Mouse (Mus musculus) splenic B cell, adult 2 months (primary cell): Measurements from ENCODE around the gene Tet2.
"Not testable (repeated sequence)": the region's sequence is repeated elsewhere in the genome, so short reads cannot be mapped to it uniquely, and the experiment has no call there.

Experiments used
- DNase-seq: peaks from one replicate; pipeline ENCODE4 v3.0.0-alpha.2; 2011; ENCODE audit warnings: low read depth, low spot score
- H3K27me3 ChIP-seq: 2 replicates; pipeline ENCODE4 v1.6.1; 2012; ENCODE audit warnings: mild to moderate bottlenecking, low read length, moderate library complexity, mixed read lengths; ENCODE audit not compliant: control insufficient read depth, poor library complexity, insufficient read depth, severe bottlenecking
- H3K36me3 ChIP-seq: 2 replicates; pipeline ENCODE4 v1.6.1; 2012; ENCODE audit warnings: mild to moderate bottlenecking, low read length, moderate library complexity, mixed read lengths; ENCODE audit not compliant: control insufficient read depth, poor library complexity, insufficient read depth, severe bottlenecking

Tet2 gene

GRCm38 (mm10) chr3:133544551-133545303 is at the start of gene Tet2:
Tet2 (minus strand) TSS chr3:133545139.
- DNase-seq, result peak; percentile 69
- no peaks in the 10 kb centered on the region for H3K27me3 ChIP-seq
- H3K36me3 ChIP-seq, result no peaks in the 10 kb centered on the region

- H3K36me3 ChIP-seq, H3K27me3 ChIP-seq, DNase-seq: not testable (repeated sequence)
Observed at GRCm38 (mm10) chr3:133592995-133593394, 48.1 kb upstream of the Tet2 start.

- H3K36me3 ChIP-seq, result no peaks in the 10 kb centered on the region
- DNase-seq, result no peak
- H3K27me3 ChIP-seq, result no peaks in the 10 kb centered on the region
Observed at GRCm38 (mm10) chr3:133590506-133591152, 45.7 kb upstream of the Tet2 start.

- Histone ChIP-seq H3K27me3 (no peaks in the 10 kb centered on the region), H3K36me3 (no peaks in the 10 kb centered on the region)
- DNase-seq, result no peak
Observed at GRCm38 (mm10) chr3:133585010-133585409, 40.1 kb upstream of the Tet2 start.

GRCm38 (mm10) chr3:133583411-133584025 is 38.6 kb upstream of the Tet2 start:
- H3K27me3 ChIP-seq, result no peaks in the 10 kb centered on the region
- peak; percentile 54 for DNase-seq
- no peaks in the 10 kb centered on the region for H3K36me3 ChIP-seq

GRCm38 (mm10) chr3:133582969-133583368 is 38.0 kb upstream of the Tet2 start:
- H3K36me3 ChIP-seq, result no peaks in the 10 kb centered on the region
- DNase-seq, result peak; percentile 94
- H3K27me3 ChIP-seq, result no peaks in the 10 kb centered on the region

- peak; percentile 15 for DNase-seq
- H3K27me3 ChIP-seq, result no peaks in the 10 kb centered on the region
- H3K36me3 ChIP-seq, result no peaks in the 10 kb centered on the region
Observed at GRCm38 (mm10) chr3:133582096-133582495, 37.2 kb upstream of the Tet2 start.

GRCm38 (mm10) chr3:133581541-133581940 is 36.6 kb upstream of the Tet2 start:
- H3K27me3 ChIP-seq, result no peaks in the 10 kb centered on the region
- no peaks in the 10 kb centered on the region for H3K36me3 ChIP-seq
- peak; percentile 63 for DNase-seq

- no peaks in the 10 kb centered on the region for H3K27me3 ChIP-seq
- peak; percentile 20 for DNase-seq
- no peaks in the 10 kb centered on the region for H3K36me3 ChIP-seq
Observed at GRCm38 (mm10) chr3:133579671-133580070, 34.7 kb upstream of the Tet2 start.

GRCm38 (mm10) chr3:133579140-133579539 is 34.2 kb upstream of the Tet2 start:
- no peak for DNase-seq
- Histone ChIP-seq H3K27me3 (no peaks in the 10 kb centered on the region), H3K36me3 (no peaks in the 10 kb centered on the region)

GRCm38 (mm10) chr3:133574969-133575368 is 30.0 kb upstream of the Tet2 start:
- Histone ChIP-seq H3K36me3 (no peaks in the 10 kb centered on the region), H3K27me3 (no peaks in the 10 kb centered on the region)
- no peak for DNase-seq

GRCm38 (mm10) chr3:133571961-133572360 is 27.0 kb upstream of the Tet2 start:
- Histone ChIP-seq H3K36me3 (no peaks in the 10 kb centered on the region), H3K27me3 (no peaks in the 10 kb centered on the region)
- DNase-seq, result no peak

- no peaks in the 10 kb centered on the region for H3K36me3 ChIP-seq
- no peaks in the 10 kb centered on the region for H3K27me3 ChIP-seq
- DNase-seq, result no peak
Observed at GRCm38 (mm10) chr3:133563503-133564205, 18.7 kb upstream of the Tet2 start.

- Histone ChIP-seq H3K36me3 (no peaks in the 10 kb centered on the region), H3K27me3 (no peaks in the 10 kb centered on the region)
- DNase-seq, result no peak
Observed at GRCm38 (mm10) chr3:133559413-133560114, 14.6 kb upstream of the Tet2 start.
